ENCODE assay signal across 23 mouse cellular contexts in genomic region chr1:165810633-165811032, GRCm38 (mm10).
"Had no signal": no experiment of that assay in that cellular context is flagged by ENCODE, and none has a peak within 500 bp of the region (broad histone marks: within the 10 kb centered on the region; RNA-seq: fewer than 3 reads in every experiment).

No protein-coding gene starts in this region.

- H3K27ac ChIP-seq: kidney, embryonic 15.5 days; left cerebral cortex, adult 2 months; limb, embryonic 12.5 days; limb, embryonic 15.5 days; liver, embryonic 12.5 days; liver, embryonic 15.5 days; lung, embryonic 15.5 days; neural tube, embryonic 12.5 days; neural tube, embryonic 15.5 days; stomach, postnatal 0 days had no signal

- H3K9ac ChIP-seq: kidney, embryonic 15.5 days; limb, embryonic 12.5 days; limb, embryonic 15.5 days; liver, embryonic 12.5 days; liver, embryonic 15.5 days; lung, embryonic 15.5 days; neural tube, embryonic 12.5 days; neural tube, embryonic 15.5 days had no signal

- H3K9me3 ChIP-seq: kidney, embryonic 15.5 days; limb, embryonic 12.5 days; limb, embryonic 15.5 days; liver, embryonic 12.5 days; liver, embryonic 15.5 days; lung, embryonic 15.5 days; neural tube, embryonic 12.5 days; neural tube, embryonic 15.5 days had no signal

- DNase-seq: kidney, adult 11 months; kidney, adult 8-10 months; kidney, postnatal 10 days; kidney, postnatal 36 days; layer of hippocampus, postnatal 36 days; left cerebral cortex, postnatal 4 days; lung, adult 18-20 months; lung, postnatal 10 days; lung, postnatal 4 days; midbrain, embryonic 14.5 days; retina, postnatal 1 day; right cerebral cortex, postnatal 25 days had no signal

- H3K27me3 ChIP-seq: limb, embryonic 12.5 days; limb, embryonic 15.5 days had no signal

- H3K4me3 ChIP-seq: kidney, embryonic 15.5 days; left cerebral cortex, adult 2 months; limb, embryonic 12.5 days; limb, embryonic 15.5 days; liver, embryonic 12.5 days; liver, embryonic 15.5 days; lung, embryonic 15.5 days; neural tube, embryonic 12.5 days; neural tube, embryonic 15.5 days had no signal

- H3K4me2 ChIP-seq: kidney, embryonic 15.5 days; limb, embryonic 12.5 days; limb, embryonic 15.5 days; liver, embryonic 12.5 days; liver, embryonic 15.5 days; lung, embryonic 15.5 days; midbrain, embryonic 11.5 days; neural tube, embryonic 12.5 days; neural tube, embryonic 15.5 days had no signal

- H3K36me3 ChIP-seq: kidney, embryonic 15.5 days; limb, embryonic 12.5 days; limb, embryonic 15.5 days; liver, embryonic 12.5 days; liver, embryonic 15.5 days; lung, embryonic 15.5 days; neural tube, embryonic 12.5 days; neural tube, embryonic 15.5 days had no signal
